Mouse (Mus musculus) CH12.LX (cell line): ENCODE data around the gene Tef.

Source experiments
- CTCF ChIP-seq, 2 experiments: IDR thresholded peaks in 1 of 2; conservative IDR thresholded peaks in 1 of 2; 2 replicates each; pipeline ENCODE4 v1.5.1; 2011 to 2012; ENCODE audit warnings: low read depth in 2 of 2, low read length in 2 of 2, improper control_type of control experiment in 1 of 2, inconsistent platforms in 1 of 2, mild to moderate bottlenecking in 1 of 2, moderate library complexity in 1 of 2
- POLR2A ChIP-seq: IDR thresholded peaks from 2 replicates; pipeline ENCODE4 v1.6.1; 2011; ENCODE audit warnings: low read depth, mild to moderate bottlenecking, improper control_type of control experiment, low read length

- no peak for TF ChIP-seq POLR2A
- no peak for TF ChIP-seq CTCF (conservative IDR thresholded peaks at IDR 0.05 in 1 of 2, IDR thresholded peaks at IDR 0.05 in 1 of 2; ENCODE audit: low read depth in 2 of 2, low read length in 2 of 2)
Observed at GRCm38 (mm10) chr15:81774505-81775171, 27.6 kb upstream of the Tef start.
